Mouse (Mus musculus) CH12.LX (cell line): ENCODE measurements around the gene Clip3. TPM values are rescaled to one million over a fixed set of nuclear protein-coding genes. Genes with fewer than 3 reads are reported as not detected.
A peak's percentile ranks its signal among the peaks of the same experiment; 100 is the strongest.

Experiments used
- DNase-seq: peaks from one replicate; pipeline ENCODE4 v3.0.0-alpha.2; 2013; ENCODE audit errors: extremely low read depth
- H3K27ac ChIP-seq: 2 replicates; pipeline ENCODE4 v1.5.1; 2012; ENCODE audit warnings: low read depth, mild to moderate bottlenecking, control low read depth, moderate library complexity; ENCODE audit not compliant: insufficient read depth
- H3K27me3 ChIP-seq: replicated peaks from 2 replicates; pipeline ENCODE3; 2012; ENCODE audit warnings: inconsistent platforms
- H3K36me3 ChIP-seq, 2 experiments: replicated peaks in 1 of 2; 2 replicates each; pipeline versions ENCODE3 to v1.6.1; 2012; ENCODE audit warnings: inconsistent platforms in 1 of 2, low read length in 1 of 2, mild to moderate bottlenecking in 1 of 2, mixed read lengths in 1 of 2, moderate library complexity in 1 of 2; ENCODE audit not compliant: control insufficient read depth in 1 of 2, insufficient read depth in 1 of 2
- H3K4me1 ChIP-seq, 2 experiments: 2 replicates each; pipeline ENCODE4 v1.6.1; 2012; ENCODE audit warnings: inconsistent platforms in 1 of 2, moderate library complexity in 1 of 2; ENCODE audit not compliant: insufficient read depth in 2 of 2, control insufficient read depth in 1 of 2
- H3K4me2 ChIP-seq: 2 replicates; pipeline ENCODE4 v1.6.1; 2012; ENCODE audit warnings: low read depth, mild to moderate bottlenecking, control low read depth; ENCODE audit not compliant: poor library complexity, insufficient read depth, severe bottlenecking
- H3K4me3 ChIP-seq, 3 experiments: fragments of 150-350 bp in 1 of 3; sonication (generic) in 1 of 3; replicated peaks in 1 of 3; 2 replicates each; pipeline versions ENCODE3 to v1.5.1; 2011 to 2012; ENCODE audit warnings: low read depth in 2 of 3, low read length in 2 of 3, mild to moderate bottlenecking in 2 of 3, moderate library complexity in 2 of 3, control low read depth in 1 of 3, improper control_type of control experiment in 1 of 3, inconsistent platforms in 1 of 3, mixed read lengths in 1 of 3; ENCODE audit not compliant: poor library complexity in 1 of 3
- H3K79me2 ChIP-seq: replicated peaks from 2 replicates; pipeline ENCODE4 v1.6.1; 2012; ENCODE audit warnings: mild to moderate bottlenecking, moderate library complexity; ENCODE audit not compliant: control insufficient read depth, poor library complexity, insufficient read depth, severe bottlenecking; ENCODE audit errors: extremely low read depth
- H3K9ac ChIP-seq: 2 replicates; pipeline ENCODE4 v1.6.1; 2012; ENCODE audit warnings: low read depth, mild to moderate bottlenecking, control low read depth, moderate library complexity; ENCODE audit not compliant: insufficient read depth
- H3K9me3 ChIP-seq: replicated peaks from 2 replicates; pipeline ENCODE3; 2012; ENCODE audit warnings: low read length, inconsistent platforms, mixed read lengths
- CHD1 ChIP-seq: IDR thresholded peaks from 2 replicates; pipeline ENCODE4 v1.6.1; 2012; ENCODE audit warnings: low read depth, low read length, improper control_type of control experiment, inconsistent platforms
- CHD2 ChIP-seq: IDR thresholded peaks from 2 replicates; pipeline ENCODE4 v1.6.1; 2011; ENCODE audit warnings: low read length, improper control_type of control experiment
- CTCF ChIP-seq, 2 experiments: IDR thresholded peaks in 1 of 2; conservative IDR thresholded peaks in 1 of 2; 2 replicates each; pipeline ENCODE4 v1.5.1; 2011 to 2012; ENCODE audit warnings: low read depth in 2 of 2, low read length in 2 of 2, improper control_type of control experiment in 1 of 2, inconsistent platforms in 1 of 2, mild to moderate bottlenecking in 1 of 2, moderate library complexity in 1 of 2
- E2F4 ChIP-seq: IDR thresholded peaks from 2 replicates; pipeline ENCODE4 v1.6.1; 2011; ENCODE audit warnings: low read depth, low read length, improper control_type of control experiment; ENCODE audit not compliant: insufficient replicate concordance
- ELF1 ChIP-seq: IDR thresholded peaks from 2 replicates; pipeline ENCODE4 v1.6.1; 2014; ENCODE audit warnings: low read depth, mild to moderate bottlenecking, inconsistent platforms, low read length, improper control_type of control experiment
- EP300 ChIP-seq: IDR thresholded peaks from 2 replicates; pipeline ENCODE4 v1.6.1; 2011; ENCODE audit warnings: low read length, improper control_type of control experiment
- ETS1 ChIP-seq: conservative IDR thresholded peaks from 2 replicates; pipeline ENCODE4 v1.6.1; 2012; ENCODE audit warnings: low read depth, mild to moderate bottlenecking, inconsistent platforms, low read length, improper control_type of control experiment, moderate library complexity
- GABPA ChIP-seq: IDR thresholded peaks from 2 replicates; pipeline ENCODE4 v1.6.1; 2012; ENCODE audit warnings: low read depth, low read length, improper control_type of control experiment, inconsistent platforms; ENCODE audit not compliant: insufficient replicate concordance
- HCFC1 ChIP-seq: IDR thresholded peaks from 2 replicates; pipeline ENCODE4 v1.6.1; 2012; ENCODE audit warnings: low read depth, mild to moderate bottlenecking, inconsistent platforms, low read length, improper control_type of control experiment
- IRF4 ChIP-seq: IDR thresholded peaks from 2 replicates; pipeline ENCODE4 v1.6.1; 2014; ENCODE audit warnings: low read depth, mild to moderate bottlenecking, inconsistent platforms, low read length, improper control_type of control experiment
- JUN ChIP-seq: IDR thresholded peaks from 2 replicates; pipeline ENCODE4 v1.6.1; 2011; ENCODE audit warnings: low read depth, mild to moderate bottlenecking, low read length, improper control_type of control experiment, moderate library complexity; ENCODE audit not compliant: insufficient read depth
- KAT2A ChIP-seq: IDR thresholded peaks from 2 replicates; pipeline ENCODE4 v1.6.1; 2012; ENCODE audit warnings: low read length, improper control_type of control experiment, inconsistent platforms; ENCODE audit not compliant: insufficient replicate concordance
- MAFK ChIP-seq: IDR thresholded peaks from 2 replicates; pipeline ENCODE4 v1.6.1; 2011; ENCODE audit warnings: low read length, improper control_type of control experiment; ENCODE audit not compliant: insufficient replicate concordance
- MAZ ChIP-seq: IDR thresholded peaks from 2 replicates; pipeline ENCODE4 v1.6.1; 2012; ENCODE audit warnings: low read depth, mild to moderate bottlenecking, inconsistent platforms, low read length, improper control_type of control experiment, moderate library complexity
- MXI1 ChIP-seq: IDR thresholded peaks from 2 replicates; pipeline ENCODE4 v1.6.1; 2011; ENCODE audit warnings: mild to moderate bottlenecking, low read depth, low read length, improper control_type of control experiment
- MYC ChIP-seq: IDR thresholded peaks from 2 replicates; pipeline ENCODE4 v1.6.1; 2011; ENCODE audit warnings: low read depth, mild to moderate bottlenecking, improper control_type of control experiment, low read length
- NELFE ChIP-seq: IDR thresholded peaks from 2 replicates; pipeline ENCODE4 v1.6.1; 2011; ENCODE audit warnings: low read depth, low read length, improper control_type of control experiment
- NRF1 ChIP-seq: IDR thresholded peaks from 2 replicates; pipeline ENCODE4 v1.6.1; 2014; ENCODE audit warnings: low read depth, mild to moderate bottlenecking, inconsistent platforms, low read length, improper control_type of control experiment, moderate library complexity
- POLR2A ChIP-seq: IDR thresholded peaks from 2 replicates; pipeline ENCODE4 v1.6.1; 2011; ENCODE audit warnings: low read depth, mild to moderate bottlenecking, improper control_type of control experiment, low read length
- POLR2AphosphoS2 ChIP-seq: IDR thresholded peaks from 2 replicates; pipeline ENCODE4 v1.6.1; 2011; ENCODE audit warnings: low read depth, low read length, improper control_type of control experiment
- RAD21 ChIP-seq: IDR thresholded peaks from 2 replicates; pipeline ENCODE4 v1.6.1; 2011; ENCODE audit warnings: low read depth, mild to moderate bottlenecking, low read length, improper control_type of control experiment, moderate library complexity
- SIN3A ChIP-seq: IDR thresholded peaks from 2 replicates; pipeline ENCODE4 v1.6.1; 2012; ENCODE audit warnings: low read length, improper control_type of control experiment, inconsistent platforms
- SMC3 ChIP-seq: IDR thresholded peaks from 2 replicates; pipeline ENCODE4 v1.6.1; 2011; ENCODE audit warnings: low read depth, low read length, improper control_type of control experiment
- TBP ChIP-seq: conservative IDR thresholded peaks from 2 replicates; pipeline ENCODE4 v1.6.1; 2011; ENCODE audit warnings: low read depth, low read length, improper control_type of control experiment
- TCF12 ChIP-seq: IDR thresholded peaks from 2 replicates; pipeline ENCODE4 v1.6.1; 2014; ENCODE audit warnings: low read depth, mild to moderate bottlenecking, inconsistent platforms, low read length, improper control_type of control experiment
- USF1 ChIP-seq: IDR thresholded peaks from 2 replicates; pipeline ENCODE4 v1.6.1; 2014; ENCODE audit warnings: low read depth, mild to moderate bottlenecking, inconsistent platforms, low read length, improper control_type of control experiment
- ZMIZ1 ChIP-seq: IDR thresholded peaks from 2 replicates; pipeline ENCODE4 v1.6.1; 2012; ENCODE audit warnings: low read depth, mild to moderate bottlenecking, inconsistent platforms, low read length, improper control_type of control experiment
- dilution Hi-C: fragments of 300-500 bp; cut with MboI; formaldehyde crosslinking; loops from 2 replicates; pipeline ENCODE4 v1.14.3; 2020; ENCODE audit warnings: low sequenced_read_pairs; ENCODE audit not compliant: extremely low pct_unique_long_range_greater_than_20kb, extremely low pct_ligation_motif_present
- in situ Hi-C: fragments of 300-500 bp; cut with MboI; formaldehyde crosslinking; loops from 3 replicates; pipeline ENCODE4 v1.14.3; 2019; ENCODE audit warnings: low sequenced_read_pairs, low pct_ligation_motif_present, low pct_unique_long_range_greater_than_20kb, mixed read lengths
- polyA plus RNA-seq: library from polyadenylated mRNA; unstranded; fragments of >175 nt; gene quantifications from 2 replicates; pipeline ENCODE4 v1.2.1, GENCODE M21; 2012; ENCODE audit warnings: low read depth; ENCODE audit not compliant: insufficient read length
- total RNA-seq, 2 experiments: library from RNA; depleted of rRNA; stranded (reverse); fragments of 300-350 nt in 1 of 2; fragments of >200 nt in 1 of 2; gene quantifications; 2 replicates each; pipeline ENCODE4 v1.2.3; 2012 to 2014

Gene Clip3
- total and polyA plus RNA-seq, 3 experiments = not detected

- TF ChIP-seq EP300 = no peak
Observed at GRCm38 (mm10) chr7:30318142-30318541, 26.6 kb downstream of the Clip3 start (continued).

DNA sequence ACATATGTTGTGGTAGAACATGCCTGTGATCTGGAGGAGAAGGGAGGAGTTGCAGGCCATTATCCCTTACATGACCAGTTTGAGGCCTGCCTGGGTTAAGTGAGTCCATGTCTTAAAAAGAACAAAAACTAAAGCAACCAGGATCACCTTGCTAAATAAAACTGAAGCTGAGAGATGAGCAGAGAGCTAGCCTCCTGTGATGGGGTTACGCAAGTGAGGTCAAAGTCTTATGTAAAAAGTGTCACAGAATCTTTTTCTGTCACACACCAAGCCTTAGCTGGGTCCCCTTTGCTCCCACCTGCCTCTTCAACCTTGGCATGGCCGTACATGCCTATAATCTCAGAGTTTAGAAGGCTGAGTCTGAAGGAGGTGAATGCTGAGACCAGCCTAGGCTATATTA, 29.4 kb downstream of the Clip3 start:
- in situ Hi-C loops = no loop called here
- no peak for DNase-seq
- Histone ChIP-seq H3K9ac (no peak overlapping the region; the same call in 1 of the 2 replicates), H3K27ac (no peak overlapping the region), H3K36me3 (peaks cover 6 to 48% of the 10 kb centered on the region in 2 experiments), H3K79me2 (no peaks in the 10 kb centered on the region), H3K27me3 (no peaks in the 10 kb centered on the region), H3K9me3 (peaks cover 10% of the 10 kb centered on the region), H3K4me3 (peak overlapping the region; percentile 64 to 91 (median 70)), H3K4me1 (peaks cover 9 to 33% of the 10 kb centered on the region in 2 experiments; a peak in 3 of 4 replicates), H3K4me2 (peak overlapping the region; percentile 91)
- TF ChIP-seq SIN3A = no peak
- TF ChIP-seq KAT2A = no peak
- no peak for TF ChIP-seq SMC3
- no peak for TF ChIP-seq MAZ
- no peak for TF ChIP-seq MYC
- no peak for TF ChIP-seq CHD2
- no peak for TF ChIP-seq ELF1
- TF ChIP-seq RAD21 = no peak
- TF ChIP-seq NELFE = no peak
- no peak for TF ChIP-seq CHD1
- TF ChIP-seq TCF12 = no peak
- TF ChIP-seq ZMIZ1 = no peak
- no peak for TF ChIP-seq ETS1
- no peak for TF ChIP-seq IRF4
- no peak for TF ChIP-seq GABPA
- TF ChIP-seq E2F4 = no peak
- dilution Hi-C loops = no loop called here

- Histone ChIP-seq H3K4me1 (peaks cover 9 to 33% of the 10 kb centered on the region in 2 experiments; a peak in 3 of 4 replicates), H3K27ac (peak within 1 kb of the TSS; percentile 71), H3K9ac (peak within 1 kb of the TSS; percentile 89), H3K36me3 (peaks cover 3 to 40% of the 10 kb centered on the region in 2 experiments), H3K9me3 (peaks cover 11% of the 10 kb centered on the region), H3K79me2 (no peaks in the 10 kb centered on the region), H3K4me2 (peak within 1 kb of the TSS; percentile 91), H3K4me3 (peak within 1 kb of the TSS; percentile 64 to 91 (median 70)), H3K27me3 (no peaks in the 10 kb centered on the region)
- in situ Hi-C loops = no loop called here
- DNase-seq = peak; percentile 88
- dilution Hi-C loops = no loop called here
- TF ChIP-seq JUN = no peak
- TF ChIP-seq MAFK = no peak
- peak; percentile 14; the same call in 1 of the 2 replicates for TF ChIP-seq MYC
- peak; percentile 78; the same call in 1 of the 2 replicates for TF ChIP-seq SIN3A
- TF ChIP-seq POLR2A = peak; percentile 59
- no peak for TF ChIP-seq E2F4
- TF ChIP-seq MXI1 = peak; percentile 60
- TF ChIP-seq POLR2AphosphoS2 = 0 out of 2 replicates have a peak, but pooled peaks have one; percentile 20
- no peak for TF ChIP-seq GABPA
- TF ChIP-seq CTCF (conservative IDR thresholded peaks at IDR 0.05 in 1 of 2, IDR thresholded peaks at IDR 0.05 in 1 of 2; ENCODE audit: low read depth in 2 of 2, low read length in 2 of 2) = no peak
- 0 out of 2 replicates have a peak, but pooled peaks have one; percentile 19 for TF ChIP-seq IRF4
- TF ChIP-seq NRF1 = peak; percentile 51; the same call in 1 of the 2 replicates
- TF ChIP-seq CHD2 = no peak
- no peak for TF ChIP-seq USF1
- no peak for TF ChIP-seq RAD21
- TF ChIP-seq ETS1 = no peak
- no peak for TF ChIP-seq KAT2A
- no peak for TF ChIP-seq HCFC1
- no peak for TF ChIP-seq ZMIZ1
- TF ChIP-seq TCF12 = peak; percentile 35; the same call in 1 of the 2 replicates
- TF ChIP-seq NELFE = no peak; the same call in 1 of the 2 replicates
- peak; percentile 70; the same call in 1 of the 2 replicates for TF ChIP-seq TBP
Observed at GRCm38 (mm10) chr7:30321539-30322284, 30.2 kb downstream of the Clip3 start, which contains the start of gene E130208F15Rik. Gene E130208F15Rik (plus strand): TSS chr7:30321740.
